Mouse (Mus musculus) liver, embryonic 14.5 days (tissue): Measurements from ENCODE around the gene Ppox. TPM values are rescaled to one million over a fixed set of nuclear protein-coding genes. Genes with fewer than 3 reads are reported as not detected.
A peak's percentile ranks its signal among the peaks of the same experiment; 100 is the strongest.

Source experiments
- ATAC-seq: fragments of 200-750 bp; cut with Nextera tagmentation; 2 replicates; pipeline ENCODE4 v1.8.0; 2017; ENCODE audit warnings: moderate number of reproducible peaks, mild to moderate bottlenecking, moderate library complexity; ENCODE audit not compliant: insufficient read depth
- DNase-seq, 3 experiments: peaks; one replicate each; pipeline ENCODE4 v3.0.0-alpha.2; 2012 to 2013; ENCODE audit warnings: low read depth in 3 of 3, low spot score in 3 of 3
- H3K27ac ChIP-seq: fragments of 300-500 bp; sonication (generic); 2 replicates; pipeline ENCODE4 v1.5.1; 2014; ENCODE audit warnings: moderate library complexity, mild to moderate bottlenecking, control low read depth, inconsistent platforms
- H3K27me3 ChIP-seq: fragments of 300-500 bp; sonication (generic); 2 replicates; pipeline ENCODE4 v1.6.1; 2014; ENCODE audit warnings: mild to moderate bottlenecking, low read length, moderate library complexity; ENCODE audit not compliant: control insufficient read depth, insufficient read depth
- H3K36me3 ChIP-seq: fragments of 300-500 bp; sonication (generic); replicated peaks from 2 replicates; pipeline ENCODE4 v1.6.1; 2014; ENCODE audit warnings: low read depth; ENCODE audit not compliant: control insufficient read depth, insufficient read depth
- H3K4me1 ChIP-seq, 2 experiments: fragments of 200-500 bp in 1 of 2; fragments of 300-500 bp in 1 of 2; sonication (generic) in 1 of 2; replicated peaks; 2 replicates each; pipeline ENCODE4 v1.6.1; 2012 to 2014; ENCODE audit warnings: antibody characterized with exemption in 1 of 2, inconsistent platforms in 1 of 2, low read length in 1 of 2; ENCODE audit not compliant: control insufficient read depth in 2 of 2, insufficient read depth in 2 of 2
- H3K4me2 ChIP-seq: fragments of 300-500 bp; sonication (generic); 2 replicates; pipeline ENCODE4 v1.6.1; 2014; ENCODE audit warnings: low read depth, mild to moderate bottlenecking, control low read depth, moderate library complexity
- H3K4me3 ChIP-seq, 2 experiments: fragments of 200-500 bp in 1 of 2; fragments of 300-500 bp in 1 of 2; sonication (generic) in 1 of 2; 2 replicates each; pipeline ENCODE4 v1.5.1; 2012 to 2014; ENCODE audit warnings: low read depth in 2 of 2, low read length in 2 of 2, mild to moderate bottlenecking in 2 of 2, control low read depth in 1 of 2, inconsistent platforms in 1 of 2, moderate library complexity in 1 of 2; ENCODE audit not compliant: insufficient read depth in 1 of 2
- H3K9ac ChIP-seq: fragments of 300-500 bp; sonication (generic); replicated peaks from 2 replicates; pipeline ENCODE4 v1.6.1; 2014; ENCODE audit warnings: mild to moderate bottlenecking, control low read depth, moderate library complexity
- H3K9me3 ChIP-seq: fragments of 300-500 bp; sonication (generic); 2 replicates; pipeline ENCODE4 v1.6.1; 2016; ENCODE audit warnings: low read length, mixed read lengths; ENCODE audit not compliant: control insufficient read depth
- CTCF ChIP-seq: IDR thresholded peaks from 2 replicates; pipeline ENCODE4 v1.5.1; 2016; ENCODE audit warnings: antibody characterized with exemption, low read depth, control low read depth
- EP300 ChIP-seq: IDR thresholded peaks from 2 replicates; pipeline ENCODE4 v1.6.1; 2016; ENCODE audit warnings: antibody characterized with exemption, low read depth
- WGBS: fragments of 180-500 bp; shearing (Covaris S2); extraction: QIAGEN DNeasy Blood & Tissue Kit; methylation state at CpG from one replicate; pipeline ENCODE4 v1.1.7; 2014; ENCODE audit not compliant: insufficient replicate concordance; 5-methylcytosine and 5-hydroxymethylcytosine counted together
- polyA plus RNA-seq, 2 experiments: library from polyadenylated mRNA; depleted of rRNA in 1 of 2; stranded (reverse) in 1 of 2; unstranded in 1 of 2; fragments of >200 nt; fragmentation: Nextera tagmentation in 1 of 2; extraction: Ambion mirVana in 1 of 2; gene quantifications; 2 replicates each; pipeline versions ENCODE4 v1.2.1 to v1.2.3; 2012 to 2014

Gene Ppox
- polyA plus RNA-seq, 2 experiments = 161 to 170 TPM

DNA sequence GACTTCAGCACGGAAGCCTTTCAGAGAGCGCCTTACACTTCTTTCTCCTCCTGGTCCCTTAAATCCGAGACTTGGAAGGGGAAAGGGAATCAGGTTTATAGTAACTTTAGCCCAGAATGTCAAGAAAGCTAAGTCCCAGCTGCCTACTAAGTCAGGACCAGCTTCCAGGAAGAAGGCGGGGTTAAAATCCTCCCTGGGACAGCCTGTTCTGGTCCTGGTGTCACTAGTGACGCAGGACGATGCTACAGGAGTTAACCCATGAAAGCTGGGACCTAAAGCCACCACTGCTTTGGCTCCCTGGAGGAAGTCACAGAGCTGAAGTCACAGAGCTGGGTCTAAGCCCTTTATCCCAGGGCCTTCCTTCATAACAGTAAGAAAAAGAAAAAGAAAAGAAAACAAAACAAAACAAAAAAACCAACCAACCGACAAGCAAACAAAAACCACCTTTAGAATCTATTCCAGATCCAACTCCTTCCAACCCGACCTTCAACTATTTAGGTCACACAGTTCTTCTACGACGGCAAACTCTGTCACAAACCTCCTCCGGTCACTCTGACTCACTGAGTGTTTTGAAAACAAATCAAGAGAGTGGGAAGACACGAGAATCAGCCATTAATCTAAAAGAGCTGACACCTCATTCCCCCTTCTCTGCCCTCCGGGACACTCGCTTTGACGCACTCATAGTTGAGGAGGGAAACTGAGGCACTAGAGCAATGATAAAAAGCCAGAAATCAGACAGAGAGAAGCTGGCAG, 40.8 kb downstream of the Ppox start:
- no peaks in the 10 kb centered on the region for H3K9me3 ChIP-seq
- H3K36me3 ChIP-seq = peaks cover 51% of the 10 kb centered on the region
- H3K27ac ChIP-seq = no peak overlapping the region
- DNase-seq (no peak), ATAC-seq (no peak)
- no peak overlapping the region for H3K9ac ChIP-seq
- no peaks in the 10 kb centered on the region for H3K27me3 ChIP-seq
- WGBS = 74% methylated on average over 15 of the region's 15 CpGs
- no peak overlapping the region for H3K4me3 ChIP-seq
- no peak overlapping the region for H3K4me2 ChIP-seq
- TF ChIP-seq CTCF (no peak), EP300 (no peak)
- H3K4me1 ChIP-seq = no peaks in the 10 kb centered on the region; a peak in 1 of 4 replicates

DNA sequence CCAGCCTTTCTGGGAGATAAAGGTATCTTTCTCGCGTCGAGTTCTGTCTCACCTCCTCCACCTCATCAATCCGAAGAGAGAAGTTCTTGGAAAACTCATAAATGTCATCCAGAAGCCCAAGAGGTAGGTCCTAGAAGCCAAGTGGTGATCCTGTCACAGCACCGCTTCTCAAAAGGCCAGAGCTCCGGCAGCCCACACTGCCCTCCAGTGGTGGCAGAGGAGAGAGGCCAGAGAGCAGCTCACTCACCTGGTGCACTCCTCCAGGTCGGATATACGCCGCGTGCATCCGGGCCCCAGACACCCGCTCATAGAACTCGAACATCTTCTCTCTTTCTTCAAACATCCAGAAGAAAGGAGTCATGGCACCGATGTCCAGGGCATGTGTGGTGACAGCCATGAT, 42.5 kb downstream of the Ppox start:
- Histone ChIP-seq H3K4me1 (peaks cover 2 to 3% of the 10 kb centered on the region in 2 experiments; a peak in 3 of 4 replicates), H3K4me3 (no peak overlapping the region), H3K9ac (no peak overlapping the region), H3K4me2 (no peak overlapping the region), H3K9me3 (no peaks in the 10 kb centered on the region), H3K27me3 (no peaks in the 10 kb centered on the region), H3K36me3 (peaks cover 47% of the 10 kb centered on the region), H3K27ac (no peak overlapping the region)
- TF ChIP-seq EP300 (no peak), CTCF (peak; percentile 95)
- WGBS = 65% methylated on average over 14 of the region's 14 CpGs
- DNase-seq (peak in 1 of 3 experiments; percentile 49), ATAC-seq (0 out of 2 replicates have a peak, but pooled peaks have one; percentile 32)

DNA sequence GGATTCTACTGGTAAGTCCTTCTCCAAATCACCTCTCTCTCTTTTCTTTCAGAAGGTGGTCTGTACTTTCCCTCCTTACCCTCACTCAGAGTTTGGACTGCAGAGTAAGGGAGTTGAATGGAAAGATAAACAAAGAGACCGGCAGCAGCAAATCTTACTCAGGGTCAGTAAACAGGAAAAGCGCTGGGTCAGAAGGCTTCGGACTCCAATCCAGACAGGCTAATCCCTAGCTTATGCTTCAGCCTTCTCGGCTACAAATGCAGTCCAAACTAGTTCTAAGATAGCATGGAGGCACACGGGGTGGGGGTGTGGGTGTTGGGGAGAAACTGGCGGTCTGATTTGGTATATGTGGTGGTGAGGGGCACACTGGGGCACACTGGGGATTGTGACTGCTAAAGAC, 43.5 kb downstream of the Ppox start:
- TF ChIP-seq CTCF (no peak), EP300 (no peak)
- WGBS = 75% methylated on average over 6 of the region's 6 CpGs
- ATAC-seq = no peak

DNA sequence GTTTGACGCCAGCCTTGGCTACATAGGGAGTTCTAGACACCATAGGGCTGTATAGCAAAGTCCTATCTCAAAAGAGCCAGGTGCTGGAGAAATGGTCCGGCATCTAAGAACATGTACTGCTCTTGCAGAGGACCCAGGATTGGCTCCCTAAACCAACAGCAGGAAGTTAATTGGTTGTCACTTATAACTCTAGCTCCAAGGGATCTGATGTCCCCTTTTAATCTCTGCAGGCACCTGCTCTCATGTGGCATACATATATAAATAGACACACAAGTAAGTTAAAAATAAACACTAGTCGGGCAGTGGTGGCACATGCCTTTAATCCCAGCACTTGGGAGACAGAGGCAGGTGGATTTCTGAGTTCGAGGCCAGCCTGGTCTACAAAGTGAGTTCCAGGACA, 45.2 kb downstream of the Ppox start:
- no peaks in the 10 kb centered on the region for H3K9me3 ChIP-seq
- DNase-seq = no peak
- no peak overlapping the region for H3K27ac ChIP-seq
- WGBS = 62% methylated on average over 3 of the region's 4 CpGs
- H3K36me3 ChIP-seq = peaks cover 39% of the 10 kb centered on the region
- H3K4me1 ChIP-seq = peaks cover 12 to 22% of the 10 kb centered on the region in 2 experiments
- no peak for ATAC-seq
- H3K9ac ChIP-seq = no peak overlapping the region
- H3K4me3 ChIP-seq = no peak overlapping the region
- no peak overlapping the region for H3K4me2 ChIP-seq
- no peak for TF ChIP-seq CTCF
- TF ChIP-seq EP300 = no peak
- no peaks in the 10 kb centered on the region for H3K27me3 ChIP-seq

More for the DNA sequence above, 43.5 kb downstream of the Ppox start:
- Histone ChIP-seq H3K4me2 (no peak overlapping the region), H3K4me1 (peaks cover 10 to 13% of the 10 kb centered on the region in 2 experiments), H3K9ac (no peak overlapping the region), H3K27ac (no peak overlapping the region), H3K27me3 (no peaks in the 10 kb centered on the region), H3K36me3 (peaks cover 43% of the 10 kb centered on the region), H3K9me3 (no peaks in the 10 kb centered on the region), H3K4me3 (no peak overlapping the region)
- DNase-seq = no peak

DNA sequence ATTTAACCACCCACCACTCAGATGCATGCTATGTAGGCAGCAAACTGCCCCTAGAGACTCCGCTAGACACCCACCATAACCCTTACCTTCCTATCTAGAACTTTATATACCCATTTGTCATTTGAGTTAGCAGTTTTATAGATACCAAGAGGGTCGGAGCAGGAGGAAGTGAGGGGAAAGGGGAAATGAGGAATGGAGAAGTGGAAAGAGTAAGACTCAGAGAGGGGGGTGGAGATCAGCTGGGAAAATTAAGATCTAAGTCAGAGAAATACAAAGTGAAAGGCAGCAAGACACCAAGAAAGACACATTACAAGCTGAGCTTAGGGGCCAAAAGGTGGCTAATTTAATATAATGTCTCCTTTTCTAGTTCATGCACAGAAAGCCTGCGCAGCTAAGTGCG, 46.4 kb downstream of the Ppox start:
- WGBS = 66% methylated on average over 4 of the region's 4 CpGs
- DNase-seq = no peak
- H3K36me3 ChIP-seq = peaks cover 39% of the 10 kb centered on the region
- no peak for TF ChIP-seq CTCF
- no peak for TF ChIP-seq EP300
- no peak overlapping the region for H3K4me3 ChIP-seq
- peaks cover 12 to 24% of the 10 kb centered on the region in 2 experiments for H3K4me1 ChIP-seq
- H3K9me3 ChIP-seq = no peaks in the 10 kb centered on the region
- no peak overlapping the region; the same call in 1 of the 2 replicates for H3K4me2 ChIP-seq
- H3K27me3 ChIP-seq = no peaks in the 10 kb centered on the region
- no peak overlapping the region for H3K27ac ChIP-seq
- no peak overlapping the region for H3K9ac ChIP-seq
- ATAC-seq = no peak
